Mouse (Mus musculus) embryonic facial prominence, embryonic 13.5 days (tissue): Measurements from ENCODE around the gene Slc35b1. TPM values are rescaled to one million over a fixed set of nuclear protein-coding genes. Genes with fewer than 3 reads are reported as not detected.

ENCODE experiments used
- polyA plus RNA-seq: library from polyadenylated mRNA; unstranded; fragments of >200 nt; fragmentation: Nextera tagmentation; extraction: Ambion mirVana; gene quantifications from 2 replicates; pipeline ENCODE4 v1.2.1, GENCODE M21; 2015

Slc35b1 gene
- polyA plus RNA-seq, 1 experiment from 2014 or later: 133 TPM

Other genes starting within 250 kb of the Slc35b1 start
- gene Dlx4, start 238.4 kb upstream of the Slc35b1 start, polyA plus RNA-seq: 3.0 and 3.8 TPM in 2 replicates
- gene Tac4, start 123.2 kb upstream of the Slc35b1 start, polyA plus RNA-seq: not detected in 2 replicates
- gene Kat7, start 74.4 kb upstream of the Slc35b1 start, polyA plus RNA-seq: 67.0 and 67.2 TPM in 2 replicates
- gene Fam117a, start 47.7 kb upstream of the Slc35b1 start, polyA plus RNA-seq: 13.3 and 17.4 TPM in 2 replicates
- 147 and 185 TPM in 2 replicates for gene Spop, start 29.4 kb downstream of the Slc35b1 start, polyA plus RNA-seq
- gene Nxph3, start 129.9 kb downstream of the Slc35b1 start, polyA plus RNA-seq: 1.6 and 2.2 TPM in 2 replicates
- 25.4 and 27.2 TPM in 2 replicates for gene Ngfr, start 203.0 kb downstream of the Slc35b1 start, polyA plus RNA-seq